Mouse (Mus musculus) stomach, postnatal 0 days (tissue): ENCODE results near the gene Spag9. TPM values are rescaled to one million over a fixed set of nuclear protein-coding genes. Genes with fewer than 3 reads are reported as not detected.
A peak's percentile ranks its signal among the peaks of the same experiment; 100 is the strongest.

Source experiments
- ATAC-seq: fragments of 200-750 bp; cut with Nextera tagmentation; 2 replicates; pipeline ENCODE4 v1.8.0; 2017; ENCODE audit not compliant: low FRiP score, low TSS enrichment
- DNase-seq: peaks from one replicate; pipeline ENCODE4 v3.0.0-alpha.2; 2016; ENCODE audit warnings: low spot score
- H3K27ac ChIP-seq: fragments of 300-500 bp; sonication (generic); replicated peaks from 2 replicates; pipeline ENCODE4 v1.5.1; 2014; ENCODE audit warnings: mild to moderate bottlenecking, control low read depth
- H3K27me3 ChIP-seq: fragments of 300-500 bp; sonication (generic); 2 replicates; pipeline ENCODE4 v1.6.1; 2014; ENCODE audit warnings: low read length; ENCODE audit not compliant: control insufficient read depth, insufficient read depth
- H3K36me3 ChIP-seq: fragments of 300-500 bp; sonication (generic); 2 replicates; pipeline ENCODE4 v1.6.1; 2014; ENCODE audit warnings: low read length, mixed read lengths; ENCODE audit not compliant: control insufficient read depth, insufficient read depth
- H3K4me1 ChIP-seq: fragments of 300-500 bp; sonication (generic); replicated peaks from 2 replicates; pipeline ENCODE4 v1.6.1; 2014; ENCODE audit warnings: antibody characterized with exemption; ENCODE audit not compliant: control insufficient read depth, insufficient read depth
- H3K4me2 ChIP-seq: fragments of 300-500 bp; sonication (generic); replicated peaks from 2 replicates; pipeline ENCODE4 v1.6.1; 2014; ENCODE audit warnings: low read depth, mild to moderate bottlenecking, control low read depth, moderate library complexity
- H3K4me3 ChIP-seq: fragments of 300-500 bp; sonication (generic); 2 replicates; pipeline ENCODE4 v1.5.1; 2014; ENCODE audit warnings: low read depth, low read length, control low read depth
- H3K9ac ChIP-seq: fragments of 300-500 bp; sonication (generic); 2 replicates; pipeline ENCODE4 v1.6.1; 2014; ENCODE audit warnings: mild to moderate bottlenecking, low read length, control low read depth, mixed read lengths
- H3K9me3 ChIP-seq: fragments of 300-500 bp; sonication (generic); 2 replicates; pipeline ENCODE4 v1.6.1; 2016; ENCODE audit warnings: low read length; ENCODE audit not compliant: control insufficient read depth
- CTCF ChIP-seq: IDR thresholded peaks from 2 replicates; pipeline ENCODE4 v1.5.1; 2016; ENCODE audit warnings: antibody characterized with exemption, low read depth, mild to moderate bottlenecking, moderate library complexity
- EP300 ChIP-seq: optimal IDR thresholded peaks from 2 replicates; pipeline ENCODE3; 2016; ENCODE audit warnings: antibody characterized with exemption
- WGBS: fragments of 180-500 bp; shearing (Covaris S2); extraction: QIAGEN DNeasy Blood & Tissue Kit; methylation state at CpG from one replicate; pipeline ENCODE4 v1.1.7; 2014; 5-methylcytosine and 5-hydroxymethylcytosine counted together
- polyA plus RNA-seq: library from polyadenylated mRNA; unstranded; fragments of >200 nt; fragmentation: Nextera tagmentation; extraction: Ambion mirVana; gene quantifications from 2 replicates; pipeline ENCODE4 v1.2.1, GENCODE M21; 2015

Gene Spag9
- polyA plus RNA-seq, 1 experiment from 2014 or later, result 32.5 TPM

- Histone ChIP-seq H3K4me3 (no peak overlapping the region), H3K27ac (peak overlapping the region; percentile 76; the same call in 1 of the 2 replicates), H3K9me3 (no peaks in the 10 kb centered on the region), H3K27me3 (no peaks in the 10 kb centered on the region), H3K36me3 (no peaks in the 10 kb centered on the region), H3K9ac (no peak overlapping the region), H3K4me1 (no peaks in the 10 kb centered on the region), H3K4me2 (no peak overlapping the region)
- peak; percentile 75 for ATAC-seq
- WGBS, result 47% methylated on average over 11 of the region's 11 CpGs
- peak; percentile 90 for DNase-seq
- no peak for TF ChIP-seq CTCF
- TF ChIP-seq EP300, result no peak
Measured at GRCm38 (mm10) chr11:94144771-94145539, 149.1 kb downstream of the Spag9 start.

DNA sequence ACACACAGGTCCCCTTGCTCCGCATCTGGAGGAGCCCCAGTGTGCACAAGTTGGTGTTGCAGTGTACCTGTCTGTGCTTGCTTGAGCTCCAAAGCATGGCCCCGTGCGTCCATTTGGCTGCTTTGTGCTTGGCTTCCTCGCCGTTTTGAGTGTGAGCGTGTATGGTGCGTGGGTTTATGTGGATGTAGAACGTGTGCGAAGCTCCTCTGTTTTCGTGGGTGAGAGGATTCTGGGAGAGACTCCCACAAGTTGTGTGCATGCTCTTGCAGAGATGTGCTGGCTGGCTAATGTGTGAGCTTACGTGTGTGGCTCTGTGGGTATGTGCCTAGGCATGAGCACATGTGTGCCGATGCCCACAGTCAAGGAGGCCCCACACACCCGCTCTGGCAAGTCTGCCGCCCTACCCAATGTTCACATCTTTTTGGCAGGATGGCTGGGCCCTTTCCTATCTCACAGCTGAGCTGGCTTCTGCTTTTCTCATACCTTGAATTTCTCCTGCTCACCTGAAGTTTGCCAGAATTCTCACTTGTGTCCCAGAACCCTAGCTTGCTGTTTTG, 150.2 kb downstream of the Spag9 start:
- TF ChIP-seq EP300 (no peak), CTCF (no peak)
- no peak overlapping the region for H3K4me3 ChIP-seq
- H3K4me2 ChIP-seq, result no peak overlapping the region
- H3K9ac ChIP-seq, result no peak overlapping the region
- H3K36me3 ChIP-seq, result no peaks in the 10 kb centered on the region
- H3K27ac ChIP-seq, result peak overlapping the region; percentile 76; the same call in 1 of the 2 replicates
- no peaks in the 10 kb centered on the region for H3K4me1 ChIP-seq
- DNase-seq, result no peak
- H3K27me3 ChIP-seq, result no peaks in the 10 kb centered on the region
- ATAC-seq, result no peak
- H3K9me3 ChIP-seq, result no peaks in the 10 kb centered on the region
- 82% methylated on average over 14 of the region's 14 CpGs for WGBS

DNA sequence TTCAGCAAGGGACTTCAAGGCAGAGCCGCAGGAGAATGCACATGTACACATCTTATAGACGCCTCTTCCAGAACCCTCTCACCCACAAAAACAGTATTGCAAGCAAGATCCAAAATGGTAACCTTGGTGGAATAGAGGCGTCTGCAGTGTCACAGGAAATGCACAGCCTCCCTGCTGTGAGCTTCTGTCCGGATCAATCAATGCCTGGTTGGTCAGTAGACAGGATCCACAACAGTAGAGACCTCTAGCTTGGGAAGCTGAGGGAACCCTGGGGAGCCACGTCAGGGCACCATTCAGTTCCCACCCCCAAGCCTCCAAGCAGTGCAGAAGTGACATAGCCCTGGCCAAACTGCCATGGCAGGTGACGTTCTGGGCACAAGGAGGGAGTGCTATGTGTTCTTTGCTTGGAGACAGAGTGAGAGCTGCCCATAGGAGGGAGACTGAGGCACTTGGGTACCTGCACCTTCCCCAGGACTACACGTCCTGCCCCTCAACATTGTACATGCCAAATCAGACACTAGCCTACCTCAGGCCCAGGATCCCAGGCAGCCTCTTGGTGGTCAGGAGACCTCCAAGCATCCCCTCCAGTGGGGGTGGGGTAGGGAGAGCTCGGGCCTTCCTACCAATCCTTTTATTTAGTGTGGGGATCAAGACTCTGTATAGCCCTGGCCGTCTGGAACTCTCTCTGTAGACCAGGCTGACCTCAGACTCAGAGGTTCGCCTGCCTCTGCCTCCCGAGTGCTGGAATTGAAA, 151.0 kb downstream of the Spag9 start:
- Histone ChIP-seq H3K36me3 (no peaks in the 10 kb centered on the region), H3K9me3 (no peaks in the 10 kb centered on the region), H3K27me3 (no peaks in the 10 kb centered on the region), H3K4me3 (no peak overlapping the region), H3K4me1 (no peaks in the 10 kb centered on the region), H3K9ac (no peak overlapping the region), H3K4me2 (no peak overlapping the region), H3K27ac (no peak overlapping the region)
- 81% methylated on average over 11 of the region's 11 CpGs for WGBS
- no peak for DNase-seq
- no peak for ATAC-seq
- TF ChIP-seq CTCF (no peak), EP300 (no peak)

DNA sequence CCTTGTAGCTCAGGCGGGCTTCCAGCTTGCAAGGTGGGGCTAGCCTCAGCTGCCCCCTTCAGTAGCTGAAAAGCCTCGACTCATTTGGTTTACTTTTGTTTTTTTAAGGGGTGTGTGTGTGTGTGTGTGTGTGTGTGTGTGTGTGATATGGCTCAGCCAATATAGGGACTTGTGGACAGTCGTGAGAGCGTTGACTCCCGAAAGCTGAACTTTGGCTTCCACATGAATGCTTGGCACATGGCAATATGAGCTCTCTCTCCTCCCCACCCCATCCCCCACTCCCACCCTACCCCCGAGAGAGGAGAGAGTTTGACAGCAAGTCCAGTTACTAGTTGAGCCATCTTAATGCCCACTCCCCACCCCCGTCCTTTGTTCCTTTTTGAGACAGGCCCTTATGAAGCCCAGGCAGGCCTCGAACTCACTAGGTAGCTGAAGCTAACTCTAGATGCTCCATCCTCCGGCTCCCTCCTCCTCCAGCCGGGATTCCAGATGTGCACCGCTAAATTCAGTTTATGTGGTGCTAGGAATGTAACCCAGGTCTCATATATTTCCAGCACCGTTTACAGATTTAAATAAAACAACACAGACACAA, 152.3 kb downstream of the Spag9 start:
- Histone ChIP-seq H3K27ac (no peak overlapping the region), H3K4me2 (no peak overlapping the region)
- WGBS, result 68% methylated on average over 12 of the region's 12 CpGs

DNA sequence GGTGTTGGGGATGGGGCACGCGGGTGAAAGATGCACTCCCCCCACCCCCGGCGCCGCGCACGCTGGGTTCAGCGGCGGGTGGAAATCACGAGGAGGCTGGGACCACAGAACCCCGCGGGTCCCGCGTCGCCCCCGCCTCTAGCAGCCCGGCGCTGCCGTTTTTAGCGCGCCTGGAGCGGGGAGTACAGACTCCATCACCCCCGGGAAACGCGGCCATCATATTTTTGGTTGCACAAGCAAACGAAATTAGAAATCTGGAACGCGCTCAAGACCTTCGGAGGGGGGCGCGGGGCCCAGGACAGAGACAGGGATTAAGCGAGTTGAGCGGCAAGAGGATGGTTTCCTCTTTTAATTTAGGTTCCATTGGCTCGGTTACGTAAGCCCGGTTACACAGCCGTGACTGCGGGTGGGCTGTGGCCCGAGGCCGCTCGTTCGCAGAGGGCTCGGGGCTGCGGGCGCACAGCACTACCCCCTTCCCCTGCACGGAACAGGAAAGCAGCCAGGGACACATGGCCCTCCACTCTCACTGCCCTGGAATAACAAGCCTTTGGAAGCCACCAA, 153.1 kb downstream of the Spag9 start:
- peak overlapping the region; percentile 45 for H3K4me3 ChIP-seq
- ATAC-seq, result no peak
- H3K27ac ChIP-seq, result no peak overlapping the region
- H3K27me3 ChIP-seq, result no peaks in the 10 kb centered on the region
- H3K9me3 ChIP-seq, result no peaks in the 10 kb centered on the region
- peak; percentile 37 for DNase-seq
- peak overlapping the region; percentile 88 for H3K4me2 ChIP-seq
- no peaks in the 10 kb centered on the region for H3K4me1 ChIP-seq
- under 1% methylated on average over 46 of the region's 46 CpGs for whole genome bisulfite sequencing
- peak overlapping the region; percentile 61 for H3K9ac ChIP-seq
- H3K36me3 ChIP-seq, result no peaks in the 10 kb centered on the region
- TF ChIP-seq EP300 (no peak), CTCF (no peak)

More for the DNA sequence above, 152.3 kb downstream of the Spag9 start:
- no peaks in the 10 kb centered on the region for H3K36me3 ChIP-seq
- H3K9ac ChIP-seq, result no peak overlapping the region
- no peaks in the 10 kb centered on the region for H3K4me1 ChIP-seq
- no peak overlapping the region for H3K4me3 ChIP-seq
- no peaks in the 10 kb centered on the region for H3K27me3 ChIP-seq
- no peak for DNase-seq
- H3K9me3 ChIP-seq, result no peaks in the 10 kb centered on the region
- no peak for ATAC-seq
- TF ChIP-seq CTCF, result no peak
- TF ChIP-seq EP300, result no peak
